8 mouse cellular contexts compared by ENCODE assay signal in genomic region chr3:107754632-107755031, GRCm38 (mm10). TPM values are rescaled to one million over a fixed set of nuclear protein-coding genes. Genes with fewer than 3 reads are reported as not detected.
DNase-seq lines count a peak whose midpoint lies in the region; ATAC-seq and TF ChIP-seq lines count a peak whose summit lies in the region.

No protein-coding gene starts in this region.

- H3K4me3 ChIP-seq in midbrain, embryonic 10.5 days, result no peak overlapping the region
- no peak overlapping the region for H3K4me3 ChIP-seq in midbrain, embryonic 15.5 days
- no peak overlapping the region for H3K4me3 ChIP-seq in bone marrow macrophage, adult 2 months (ENCODE audit: insufficient read depth, low read length)

- H3K9me3 ChIP-seq in midbrain, embryonic 10.5 days (replicated peaks), result no peaks in the 10 kb centered on the region
- H3K9me3 ChIP-seq in midbrain, embryonic 15.5 days, result no peaks in the 10 kb centered on the region

- peaks cover 46% of the 10 kb centered on the region for H3K36me3 ChIP-seq in midbrain, embryonic 10.5 days
- H3K36me3 ChIP-seq in midbrain, embryonic 15.5 days (replicated peaks), result no peaks in the 10 kb centered on the region

- H3K4me2 ChIP-seq in midbrain, embryonic 15.5 days, result no peak overlapping the region

- DNase-seq in cerebellum, adult 9-10 months, result peak; percentile 51
- no peak for DNase-seq in cerebellum, adult 11 months
- peak; percentile 50 for DNase-seq in midbrain, embryonic 10.5 days (ENCODE audit: low spot score)
- DNase-seq in heart, postnatal 14 days, result peak; percentile 54 to 68
- peak; percentile 70 for DNase-seq in lung, postnatal 14 days
- peak; percentile 47 for DNase-seq in thymus, postnatal 14 days

- H3K27me3 ChIP-seq in midbrain, embryonic 10.5 days (ENCODE audit: low read depth, poor library complexity, severe bottlenecking), result peaks cover 9% of the 10 kb centered on the region
- H3K27me3 ChIP-seq in midbrain, embryonic 15.5 days (replicated peaks), result no peaks in the 10 kb centered on the region

- ATAC-seq in midbrain, embryonic 15.5 days (replicated peaks), result no peak

- TF ChIP-seq CTCF in bone marrow macrophage, adult 2 months (IDR thresholded peaks at IDR 0.05; ENCODE audit: low read depth, low read length), result peak; percentile 89

- WGBS in midbrain, embryonic 10.5 days, result 46% methylated on average over 3 of the region's 3 CpGs
- WGBS in midbrain, embryonic 15.5 days, result 42% methylated on average over 3 of the region's 3 CpGs

- no peak for TF ChIP-seq POLR2A in bone marrow macrophage, adult 2 months (IDR thresholded peaks at IDR 0.05; ENCODE audit: borderline replicate concordance, low read depth, low read length)

- H3K27ac ChIP-seq in midbrain, embryonic 10.5 days (replicated peaks), result no peak overlapping the region
- no peak overlapping the region for H3K27ac ChIP-seq in midbrain, embryonic 15.5 days
- H3K27ac ChIP-seq in bone marrow macrophage, adult 2 months (ENCODE audit: insufficient read depth, low read depth, low read length), result no peak overlapping the region

- peaks cover 35% of the 10 kb centered on the region for H3K4me1 ChIP-seq in midbrain, embryonic 10.5 days
- H3K4me1 ChIP-seq in midbrain, embryonic 15.5 days, result peaks cover 18% of the 10 kb centered on the region
- peaks cover 22% of the 10 kb centered on the region for H3K4me1 ChIP-seq in bone marrow macrophage, adult 2 months (ENCODE audit: control insufficient read depth, insufficient read depth, low read length)

- no peak overlapping the region for H3K9ac ChIP-seq in midbrain, embryonic 15.5 days

- intact Hi-C loops in heart, postnatal 14 days (cut with DNase I), result loop anchor here (1.0 kb wide), 1 partner anchor 57 kb away; no protein-coding TSS in a partner anchor

RNA-seq across cellular contexts. Expression of gene Csf1, which starts 5.6 kb away (rescaled TPM):
- 6.5 and 7.7 TPM in 2 replicates for polyA plus RNA-seq in midbrain, embryonic 10.5 days (2016; fragmentation: Nextera tagmentation; extraction: Ambion mirVana)
- polyA plus RNA-seq in midbrain, embryonic 15.5 days (2015; fragmentation: Nextera tagmentation; extraction: Ambion mirVana), result 6.7 and 7.9 TPM in 2 replicates
- polyA plus RNA-seq in bone marrow macrophage, adult 2 months (2012; ENCODE audit: insufficient read depth, insufficient read length, missing spikeins), result 6.3 and 7.6 TPM in 2 replicates
- 10 to 100 TPM; 25.5 to 33.6 TPM for total RNA-seq in heart, postnatal 14 days (2021)

RNA-seq across cellular contexts. Expression of gene Ahcyl1, which starts 58.3 kb away (rescaled TPM):
- polyA plus RNA-seq in midbrain, embryonic 10.5 days (2016; fragmentation: Nextera tagmentation; extraction: Ambion mirVana), result 92.4 and 99.8 TPM in 2 replicates
- polyA plus RNA-seq in midbrain, embryonic 15.5 days (2015; fragmentation: Nextera tagmentation; extraction: Ambion mirVana), result 115 and 117 TPM in 2 replicates
- polyA plus RNA-seq in bone marrow macrophage, adult 2 months (2012; ENCODE audit: insufficient read depth, insufficient read length, missing spikeins), result 87.4 and 97.2 TPM in 2 replicates
- 10 to 100 TPM; 79.1 to 91.9 TPM for total RNA-seq in heart, postnatal 14 days (2021)
